19 mouse cellular contexts compared by ENCODE assay signal in genomic region chr8:126096056-126096455, GRCm38 (mm10).
"Had no signal": no experiment of that assay in that cellular context is flagged by ENCODE, and none has a peak within 500 bp of the region (broad histone marks: within the 10 kb centered on the region; RNA-seq: fewer than 3 reads in every experiment).

No protein-coding gene starts in this region.

- H3K4me3 ChIP-seq: liver, embryonic 13.5 days; liver, embryonic 15.5 days; lung, embryonic 15.5 days; midbrain, embryonic 13.5 days; midbrain, embryonic 15.5 days; neural tube, embryonic 12.5 days had no signal

- ATAC-seq: liver, postnatal 0 days; lung, postnatal 0 days; midbrain, embryonic 13.5 days; midbrain, embryonic 15.5 days had no signal

- H3K27ac ChIP-seq: liver, embryonic 13.5 days; liver, embryonic 15.5 days; lung, embryonic 15.5 days; macrophage; midbrain, embryonic 13.5 days; midbrain, embryonic 15.5 days; neural tube, embryonic 12.5 days had no signal

- H3K9ac ChIP-seq: liver, embryonic 13.5 days; liver, embryonic 15.5 days; liver, postnatal 0 days; lung, embryonic 15.5 days; midbrain, embryonic 13.5 days; midbrain, embryonic 15.5 days; neural tube, embryonic 12.5 days had no signal

- H3K4me1 ChIP-seq: liver, embryonic 13.5 days; liver, embryonic 15.5 days; lung, embryonic 15.5 days; midbrain, embryonic 13.5 days; midbrain, embryonic 15.5 days; neural tube, embryonic 12.5 days had no signal

- H3K36me3 ChIP-seq: liver, embryonic 13.5 days; liver, embryonic 15.5 days; lung, embryonic 15.5 days; midbrain, embryonic 13.5 days; midbrain, embryonic 15.5 days; neural tube, embryonic 12.5 days had no signal

- H3K4me2 ChIP-seq: liver, embryonic 13.5 days; liver, embryonic 15.5 days; lung, embryonic 15.5 days; midbrain, embryonic 11.5 days; midbrain, embryonic 13.5 days; midbrain, embryonic 15.5 days; neural tube, embryonic 12.5 days had no signal

- H3K27me3 ChIP-seq: liver, embryonic 13.5 days; liver, embryonic 15.5 days; lung, embryonic 15.5 days; midbrain, embryonic 13.5 days; neural tube, embryonic 12.5 days had no signal

- DNase-seq: liver, embryonic 13.5 days; liver, postnatal 0 days; lung, adult 2 months; lung, postnatal 14 days; lung, postnatal 36 days; retina, postnatal 1 day; right cerebral cortex, postnatal 4 days; spleen, adult 18-20 months; thymus, adult 18-20 months; thymus, postnatal 14 days; thymus, postnatal 36 days had no signal

- H3K9me3 ChIP-seq: liver, embryonic 13.5 days; liver, embryonic 15.5 days; lung, embryonic 15.5 days; midbrain, embryonic 15.5 days; neural tube, embryonic 12.5 days had no signal
